Mouse (Mus musculus) ES-E14 (cell line): ENCODE data around the gene Prss42. TPM values are rescaled to one million over a fixed set of nuclear protein-coding genes. Genes with fewer than 3 reads are reported as not detected.

Experiments
- DNase-seq: peaks from one replicate; pipeline ENCODE4 v3.0.0-alpha.2; 2013; ENCODE audit warnings: low read depth, low spot score
- H3K27ac ChIP-seq: 2 replicates; pipeline ENCODE4 v1.5.1; 2012; ENCODE audit warnings: low read depth, mild to moderate bottlenecking, low read length, moderate library complexity, mixed read lengths; ENCODE audit not compliant: poor library complexity, insufficient read depth, severe bottlenecking
- H3K36me3 ChIP-seq: 2 replicates; pipeline ENCODE4 v1.6.1; 2012; ENCODE audit warnings: mild to moderate bottlenecking, low read length, moderate library complexity, mixed read lengths; ENCODE audit not compliant: control insufficient read depth, poor library complexity, insufficient read depth, severe bottlenecking
- H3K4me1 ChIP-seq, 2 experiments: fragments of 150-350 bp in 1 of 2; sonication (generic) in 1 of 2; 2 replicates each; pipeline ENCODE4 v1.6.1; 2012; ENCODE audit warnings: low read length in 2 of 2, mild to moderate bottlenecking in 1 of 2, mixed read lengths in 1 of 2; ENCODE audit not compliant: control insufficient read depth in 2 of 2, insufficient read depth in 2 of 2, poor library complexity in 1 of 2
- H3K4me3 ChIP-seq, 2 experiments: fragments of 150-350 bp in 1 of 2; sonication (generic) in 1 of 2; 2 replicates each; pipeline ENCODE4 v1.5.1; 2012; ENCODE audit warnings: low read length in 2 of 2, low read depth in 1 of 2, mild to moderate bottlenecking in 1 of 2, mixed read lengths in 1 of 2; ENCODE audit not compliant: insufficient read depth in 1 of 2, poor library complexity in 1 of 2, severe bottlenecking in 1 of 2
- H3K9ac ChIP-seq: 2 replicates; pipeline ENCODE4 v1.6.1; 2012; ENCODE audit warnings: low read depth, mild to moderate bottlenecking, low read length, mixed read lengths; ENCODE audit not compliant: poor library complexity, insufficient read depth, severe bottlenecking
- H3K9me3 ChIP-seq: fragments of 150-350 bp; sonication (generic); 2 replicates; pipeline ENCODE4 v1.6.1; 2012; ENCODE audit warnings: low read depth, mild to moderate bottlenecking, low read length; ENCODE audit not compliant: control insufficient read depth, insufficient read depth
- CHD2 ChIP-seq: IDR thresholded peaks from 2 replicates; pipeline ENCODE4 v1.6.1; 2014; ENCODE audit warnings: mild to moderate bottlenecking, low read depth, low read length, inconsistent platforms
- HCFC1 ChIP-seq: IDR thresholded peaks from 2 replicates; pipeline ENCODE4 v1.6.1; 2012; ENCODE audit warnings: low read length, inconsistent platforms, borderline replicate concordance; ENCODE audit not compliant: insufficient read depth
- MAFK ChIP-seq: IDR thresholded peaks from 2 replicates; pipeline ENCODE4 v1.6.1; 2014; ENCODE audit warnings: mild to moderate bottlenecking, low read depth, low read length, inconsistent platforms; ENCODE audit not compliant: insufficient read depth
- ZC3H11A ChIP-seq: IDR thresholded peaks from 2 replicates; pipeline ENCODE4 v1.6.1; 2012; ENCODE audit warnings: low read depth, mild to moderate bottlenecking, inconsistent platforms, low read length, borderline replicate concordance
- ZNF384 ChIP-seq: IDR thresholded peaks from 2 replicates; pipeline ENCODE4 v1.6.1; 2012; ENCODE audit warnings: low read depth, low read length, inconsistent platforms
- in situ Hi-C, 2 experiments: fragments of 600-800 bp; cut with MboI; formaldehyde crosslinking; loops; one replicate each; pipeline ENCODE4 v1.15.1; 2025; ENCODE audit warnings: low sequenced_read_pairs in 2 of 2, inconsistent platforms in 1 of 2; ENCODE audit not compliant: unreplicated experiment in 2 of 2
- total RNA-seq: library from RNA; depleted of rRNA; stranded (reverse); fragments of 300-350 nt; gene quantifications from 2 replicates; pipeline ENCODE4 v1.2.3, GENCODE M21; 2012

The Prss42 gene
- total RNA-seq, 1 experiment: 7.5 TPM

- Histone ChIP-seq H3K27ac (no peak overlapping the region), H3K4me1 (no peaks in the 10 kb centered on the region), H3K4me3 (peak overlapping the region; percentile 70 to 83), H3K36me3 (no peaks in the 10 kb centered on the region), H3K9me3 (no peaks in the 10 kb centered on the region), H3K9ac (peak overlapping the region; percentile 78)
- in situ Hi-C loops: no loop called here
- peak; percentile 50 for TF ChIP-seq ZC3H11A
- TF ChIP-seq CHD2: no peak
- DNase-seq: peak; percentile 77
Measured at GRCm38 (mm10) chr9:110781256-110781721, 16.7 kb upstream of the Prss42 start.

- Histone ChIP-seq H3K4me1 (no peaks in the 10 kb centered on the region), H3K9ac (peak overlapping the region; percentile 78), H3K9me3 (no peaks in the 10 kb centered on the region), H3K27ac (no peak overlapping the region), H3K4me3 (peak overlapping the region; percentile 70 to 83), H3K36me3 (no peaks in the 10 kb centered on the region)
- no peak for TF ChIP-seq HCFC1
- no peak for TF ChIP-seq MAFK
- TF ChIP-seq ZC3H11A: no peak
- DNase-seq: no peak
- in situ Hi-C loops: no loop called here
Measured at GRCm38 (mm10) chr9:110781731-110782130, 16.2 kb upstream of the Prss42 start.

DNA sequence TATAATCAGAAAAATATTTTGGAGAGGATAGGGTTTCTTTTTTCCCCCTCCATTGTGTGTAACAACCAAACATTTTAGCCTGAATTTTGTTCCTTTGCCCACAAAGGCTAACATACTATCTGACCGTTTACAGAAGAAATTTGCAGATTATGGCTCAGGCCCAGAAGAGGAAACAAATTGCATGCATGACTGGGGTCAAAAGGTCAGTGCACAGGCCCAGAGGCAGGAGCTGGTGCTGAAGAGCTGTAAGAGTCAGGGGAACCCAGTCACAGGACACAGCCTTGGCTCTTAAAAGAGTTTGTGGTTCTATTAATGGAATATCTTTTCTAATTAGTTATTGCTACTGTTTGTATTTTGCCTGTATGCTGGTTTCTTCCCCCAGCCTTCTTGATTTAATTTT is 14.4 kb upstream of the Prss42 start:
- TF ChIP-seq CHD2: no peak
- no peak for TF ChIP-seq HCFC1
- TF ChIP-seq ZNF384: no peak
- TF ChIP-seq ZC3H11A: no peak
- no peak for DNase-seq
- no peak overlapping the region for H3K9ac ChIP-seq
- H3K9me3 ChIP-seq: no peaks in the 10 kb centered on the region
- in situ Hi-C loops: no loop called here
- no peaks in the 10 kb centered on the region for H3K4me1 ChIP-seq
- H3K36me3 ChIP-seq: no peaks in the 10 kb centered on the region
- H3K27ac ChIP-seq: no peak overlapping the region
- no peak overlapping the region for H3K4me3 ChIP-seq

DNA sequence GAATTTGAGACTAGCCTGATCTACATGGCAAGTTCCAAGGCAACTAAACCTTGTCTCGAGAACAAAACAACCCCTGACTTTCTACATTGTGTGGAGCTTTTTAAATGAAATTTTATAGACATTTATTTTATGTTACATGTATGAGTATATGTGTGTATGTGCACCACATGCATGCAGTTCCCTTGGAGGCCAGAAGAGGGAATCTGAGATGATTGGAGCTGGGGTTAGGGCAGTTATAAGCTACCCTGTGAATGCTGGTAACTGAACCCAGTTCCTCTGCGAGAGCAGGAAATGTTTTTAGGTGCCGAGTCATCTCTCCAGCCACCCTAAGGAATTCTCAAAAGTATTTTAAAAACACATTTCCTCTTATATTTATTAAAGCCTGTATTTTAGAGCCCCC is 9.8 kb upstream of the Prss42 start:
- Histone ChIP-seq H3K9ac (no peak overlapping the region), H3K27ac (no peak overlapping the region), H3K36me3 (no peaks in the 10 kb centered on the region), H3K4me1 (no peaks in the 10 kb centered on the region), H3K9me3 (no peaks in the 10 kb centered on the region), H3K4me3 (no peak overlapping the region)
- in situ Hi-C loops: no loop called here
- no peak for DNase-seq
- TF ChIP-seq HCFC1: no peak
- no peak for TF ChIP-seq MAFK
- no peak for TF ChIP-seq ZNF384
- TF ChIP-seq CHD2: no peak
- TF ChIP-seq ZC3H11A: no peak

GRCm38 (mm10) chr9:110790462-110790861 is 7.5 kb upstream of the Prss42 start:
- Histone ChIP-seq H3K4me1 (no peaks in the 10 kb centered on the region), H3K36me3 (peaks cover 2% of the 10 kb centered on the region; the same call in 1 of the 2 replicates), H3K4me3 (no peak overlapping the region), H3K9ac (no peak overlapping the region), H3K9me3 (no peaks in the 10 kb centered on the region), H3K27ac (no peak overlapping the region)
- TF ChIP-seq MAFK: no peak
- no peak for TF ChIP-seq ZNF384
- DNase-seq: no peak
- in situ Hi-C loops: no loop called here
